Mouse (Mus musculus) kidney, embryonic 14.5 days (tissue): ENCODE measurements around the gene Pef1. TPM values are rescaled to one million over a fixed set of nuclear protein-coding genes. Genes with fewer than 3 reads are reported as not detected.

ENCODE experiments used
- ATAC-seq: fragments of 200-750 bp; cut with Nextera tagmentation; 2 replicates; pipeline ENCODE4 v1.8.0; 2017; ENCODE audit warnings: moderate number of reproducible peaks, mild to moderate bottlenecking, moderate TSS enrichment, moderate library complexity; ENCODE audit not compliant: low FRiP score, low TSS enrichment
- H3K27ac ChIP-seq: fragments of 300-500 bp; sonication (generic); 2 replicates; pipeline ENCODE4 v1.5.1; 2014; ENCODE audit warnings: low read depth, mild to moderate bottlenecking, low read length, moderate library complexity, mixed read lengths
- H3K27me3 ChIP-seq: fragments of 300-500 bp; sonication (generic); 2 replicates; pipeline ENCODE4 v1.6.1; 2014; ENCODE audit warnings: mild to moderate bottlenecking, low read length; ENCODE audit not compliant: control insufficient read depth, insufficient read depth
- H3K36me3 ChIP-seq: fragments of 300-500 bp; sonication (generic); 2 replicates; pipeline ENCODE4 v1.6.1; 2014; ENCODE audit warnings: low read length, mixed read lengths; ENCODE audit not compliant: control insufficient read depth, insufficient read depth
- H3K4me1 ChIP-seq: fragments of 300-500 bp; sonication (generic); 2 replicates; pipeline ENCODE4 v1.6.1; 2014; ENCODE audit warnings: low read length, mixed read lengths; ENCODE audit not compliant: control insufficient read depth, insufficient read depth
- H3K4me2 ChIP-seq: fragments of 300-500 bp; sonication (generic); replicated peaks from 2 replicates; pipeline ENCODE4 v1.6.1; 2014; ENCODE audit warnings: low read depth, mild to moderate bottlenecking, low read length
- H3K4me3 ChIP-seq: fragments of 300-500 bp; sonication (generic); 2 replicates; pipeline ENCODE4 v1.5.1; 2014; ENCODE audit warnings: mild to moderate bottlenecking, low read length
- H3K9ac ChIP-seq: fragments of 300-500 bp; sonication (generic); 2 replicates; pipeline ENCODE4 v1.6.1; 2014; ENCODE audit warnings: low read depth, mild to moderate bottlenecking, low read length, moderate library complexity
- H3K9me3 ChIP-seq: fragments of 300-500 bp; sonication (generic); 2 replicates; pipeline ENCODE4 v1.6.1; 2016; ENCODE audit warnings: low read length; ENCODE audit not compliant: control insufficient read depth
- WGBS: fragments of 180-500 bp; shearing (Covaris S2); extraction: QIAGEN DNeasy Blood & Tissue Kit; methylation state at CpG from one replicate; pipeline ENCODE4 v1.1.7; 2014; 5-methylcytosine and 5-hydroxymethylcytosine counted together
- polyA plus RNA-seq: library from polyadenylated mRNA; unstranded; fragments of >200 nt; fragmentation: Nextera tagmentation; extraction: Ambion mirVana; gene quantifications from 2 replicates; pipeline ENCODE4 v1.2.1, GENCODE M21; 2014

Pef1 gene
- polyA plus RNA-seq, 1 experiment from 2014 or later = 85.9 TPM

DNA sequence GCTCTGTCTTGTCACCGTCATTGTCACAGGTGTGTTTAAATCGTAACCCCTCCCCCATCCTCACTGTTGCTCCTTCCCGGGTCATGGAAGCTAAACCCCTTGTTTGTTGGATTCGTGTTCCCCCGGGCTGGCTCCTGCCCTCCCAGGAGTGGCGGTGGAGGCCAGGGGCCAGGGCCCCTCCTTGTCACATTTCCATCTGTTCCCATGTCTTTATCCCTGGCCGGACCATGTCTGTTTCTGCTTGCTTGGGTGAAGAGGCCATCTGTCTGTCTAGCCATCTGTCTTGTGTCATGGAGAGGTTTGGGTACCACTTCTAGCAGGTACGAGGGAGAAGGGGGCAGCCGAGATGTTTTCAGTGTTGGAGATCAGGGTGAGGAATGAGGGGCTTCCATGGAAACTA, 20.1 kb upstream of the Pef1 start:
- Histone ChIP-seq H3K27me3 (peaks cover 3% of the 10 kb centered on the region; the same call in 1 of the 2 replicates), H3K9me3 (no peaks in the 10 kb centered on the region), H3K36me3 (no peaks in the 10 kb centered on the region), H3K4me3 (no peak overlapping the region), H3K4me2 (no peak overlapping the region), H3K27ac (no peak overlapping the region), H3K9ac (no peak overlapping the region), H3K4me1 (peaks cover 8% of the 10 kb centered on the region; the same call in 1 of the 2 replicates)
- 40% methylated on average over 9 of the region's 9 CpGs for WGBS
- ATAC-seq = no peak

DNA sequence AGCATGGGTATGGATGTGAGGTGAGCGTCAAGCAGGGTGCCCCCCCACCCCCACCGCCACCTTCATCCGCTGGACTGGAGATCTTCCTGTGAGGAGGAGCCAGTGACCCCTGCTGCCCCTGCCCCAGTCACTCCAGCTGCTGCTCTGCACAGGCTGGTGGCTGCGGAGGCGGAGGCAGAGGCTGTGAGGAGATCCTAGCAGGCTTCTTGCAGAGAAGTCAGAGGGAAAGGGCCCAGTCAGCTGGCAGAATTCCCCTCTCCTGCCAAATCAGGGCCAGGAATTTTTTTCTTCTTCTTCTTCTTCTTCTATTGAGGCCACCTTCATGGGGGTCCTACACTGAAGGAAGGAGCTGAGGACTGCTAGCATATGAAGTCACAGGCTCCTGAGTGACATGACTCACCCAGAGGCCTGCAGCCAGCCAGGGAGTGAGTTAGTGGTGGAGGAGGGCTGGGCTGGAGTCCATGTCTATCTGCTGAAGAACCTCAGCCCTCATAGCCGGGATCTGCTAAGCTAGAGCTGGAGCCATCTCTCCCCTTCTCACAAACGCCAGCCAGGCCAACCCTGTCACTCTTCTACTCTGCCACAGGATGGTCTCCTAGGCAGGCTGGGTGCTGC, 17.9 kb upstream of the Pef1 start:
- Histone ChIP-seq H3K4me3 (no peak overlapping the region), H3K4me2 (no peak overlapping the region), H3K9ac (no peak overlapping the region), H3K27ac (no peak overlapping the region), H3K9me3 (no peaks in the 10 kb centered on the region), H3K27me3 (no peaks in the 10 kb centered on the region; the same call in 1 of the 2 replicates), H3K36me3 (no peaks in the 10 kb centered on the region), H3K4me1 (peaks cover 8% of the 10 kb centered on the region; the same call in 1 of the 2 replicates)
- peak; percentile 21; the same call in 1 of the 2 replicates for ATAC-seq
- 35% methylated on average over 7 of the region's 7 CpGs for WGBS

DNA sequence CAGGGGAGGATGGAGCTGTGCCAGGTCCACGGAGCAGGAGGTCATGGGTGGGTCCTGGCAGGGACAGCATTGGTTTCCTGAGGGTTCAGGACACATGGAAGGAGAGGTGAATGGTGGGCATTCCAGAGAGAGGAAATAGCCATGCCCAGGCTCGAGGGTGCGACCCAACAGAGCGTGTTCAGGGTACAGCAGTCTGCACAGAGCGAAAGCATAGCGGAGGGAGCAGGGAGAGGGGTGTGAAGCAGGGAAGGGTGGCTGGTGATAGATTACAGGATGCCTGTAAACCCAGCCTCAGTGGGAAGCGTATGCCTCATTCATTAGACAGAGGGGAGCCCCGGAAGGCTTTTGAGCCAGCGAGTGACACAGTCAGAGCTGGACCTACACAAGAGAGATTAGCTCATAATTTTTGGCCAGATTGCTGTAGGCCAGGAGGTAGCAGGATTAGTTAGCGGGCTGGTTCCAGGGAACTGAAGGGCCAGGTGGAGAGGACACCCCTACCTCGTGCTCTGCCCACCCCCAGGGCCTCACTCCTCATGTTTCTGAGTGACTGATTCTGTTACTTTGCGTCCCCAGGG, 17.0 kb upstream of the Pef1 start:
- Histone ChIP-seq H3K27me3 (no peaks in the 10 kb centered on the region; the same call in 1 of the 2 replicates), H3K4me3 (no peak overlapping the region), H3K9ac (no peak overlapping the region), H3K27ac (no peak overlapping the region), H3K36me3 (no peaks in the 10 kb centered on the region), H3K4me1 (peaks cover 8% of the 10 kb centered on the region; the same call in 1 of the 2 replicates), H3K9me3 (no peaks in the 10 kb centered on the region), H3K4me2 (no peak overlapping the region)
- WGBS = 67% methylated on average over 12 of the region's 12 CpGs
- no peak for ATAC-seq

DNA sequence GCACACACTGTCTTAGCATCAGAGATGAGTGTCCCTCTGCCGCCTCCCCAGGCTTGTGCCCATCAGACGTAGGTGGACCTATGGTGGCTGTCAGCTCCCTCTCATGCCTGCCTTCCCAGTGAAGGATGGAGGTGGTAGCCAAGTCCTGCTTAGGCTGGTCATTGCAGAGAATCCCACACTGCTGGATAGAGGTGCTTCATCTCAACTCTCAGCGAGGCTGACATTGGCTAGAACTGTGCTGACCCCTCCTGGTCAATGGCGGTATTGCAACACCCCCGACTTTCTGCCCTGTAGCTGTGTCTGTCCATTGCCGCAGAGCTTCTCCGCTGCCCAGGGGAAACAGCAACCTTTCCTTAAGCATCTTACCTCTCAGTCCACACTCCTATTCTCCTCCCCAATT, 15.1 kb upstream of the Pef1 start:
- Histone ChIP-seq H3K9me3 (no peaks in the 10 kb centered on the region), H3K36me3 (no peaks in the 10 kb centered on the region), H3K4me3 (no peak overlapping the region), H3K27ac (no peak overlapping the region), H3K27me3 (no peaks in the 10 kb centered on the region; the same call in 1 of the 2 replicates), H3K4me2 (no peak overlapping the region), H3K4me1 (peaks cover 8% of the 10 kb centered on the region; the same call in 1 of the 2 replicates), H3K9ac (no peak overlapping the region)
- peak; percentile 59 for ATAC-seq
- 14% methylated on average over 7 of the region's 7 CpGs for WGBS

DNA sequence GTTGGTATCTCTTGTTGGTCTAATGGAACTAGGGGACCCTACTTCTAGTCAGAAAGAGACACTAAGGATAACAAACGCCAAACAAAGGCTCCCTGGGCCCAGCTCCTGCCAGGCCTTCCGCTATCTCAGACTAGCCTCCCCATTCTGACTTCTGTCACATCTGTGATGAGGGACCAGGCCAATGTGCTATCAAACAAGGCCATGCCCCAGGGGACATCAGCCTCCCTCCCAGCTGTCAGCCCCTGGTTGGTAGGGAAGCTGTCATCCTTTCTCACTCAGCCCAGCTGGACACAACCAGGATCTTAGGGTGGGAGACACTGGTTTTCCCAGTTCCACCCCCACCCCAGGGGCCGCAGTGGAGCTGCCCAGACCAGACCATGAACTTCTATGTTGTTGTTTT, 7.2 kb upstream of the Pef1 start:
- Histone ChIP-seq H3K36me3 (no peaks in the 10 kb centered on the region), H3K4me3 (no peak overlapping the region), H3K4me2 (no peak overlapping the region), H3K9me3 (no peaks in the 10 kb centered on the region), H3K4me1 (no peaks in the 10 kb centered on the region), H3K27ac (no peak overlapping the region), H3K27me3 (no peaks in the 10 kb centered on the region; the same call in 1 of the 2 replicates), H3K9ac (no peak overlapping the region)
- 69% methylated on average over 3 of the region's 3 CpGs for WGBS
- ATAC-seq = no peak

DNA sequence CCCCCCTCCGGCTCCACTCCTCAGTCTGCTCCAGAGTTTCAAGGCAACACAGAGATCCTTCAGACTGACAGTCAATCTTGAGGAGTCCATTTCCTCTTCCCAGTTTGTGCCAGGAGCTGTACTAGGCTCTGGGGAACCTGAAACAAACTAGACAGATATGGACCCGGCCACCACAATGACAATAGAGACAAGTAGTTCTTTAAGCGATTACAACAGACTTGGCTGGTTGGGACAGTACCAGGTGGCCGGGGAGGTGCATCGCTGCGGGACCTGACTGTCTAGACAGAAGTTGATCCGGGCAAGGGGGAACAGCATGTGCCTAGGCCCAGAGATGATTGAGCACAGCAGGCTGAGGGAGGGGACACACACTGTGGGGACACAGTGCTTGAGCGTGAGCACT, 1.2 kb upstream of the Pef1 start:
- H3K4me2 ChIP-seq = no peak overlapping the region
- 0 out of 2 replicates have a peak, but pooled peaks cover 2% of the 10 kb centered on the region for H3K9me3 ChIP-seq
- 0 out of 2 replicates have a peak, but pooled peaks have one; percentile 28 for ATAC-seq
- H3K9ac ChIP-seq = no peak overlapping the region
- H3K4me1 ChIP-seq = 0 out of 2 replicates have a peak, but pooled peaks cover 3% of the 10 kb centered on the region
- no peaks in the 10 kb centered on the region; the same call in 1 of the 2 replicates for H3K27me3 ChIP-seq
- 54% methylated on average over 8 of the region's 8 CpGs for WGBS
- H3K4me3 ChIP-seq = no peak overlapping the region
- H3K27ac ChIP-seq = no peak overlapping the region
- H3K36me3 ChIP-seq = no peaks in the 10 kb centered on the region

DNA sequence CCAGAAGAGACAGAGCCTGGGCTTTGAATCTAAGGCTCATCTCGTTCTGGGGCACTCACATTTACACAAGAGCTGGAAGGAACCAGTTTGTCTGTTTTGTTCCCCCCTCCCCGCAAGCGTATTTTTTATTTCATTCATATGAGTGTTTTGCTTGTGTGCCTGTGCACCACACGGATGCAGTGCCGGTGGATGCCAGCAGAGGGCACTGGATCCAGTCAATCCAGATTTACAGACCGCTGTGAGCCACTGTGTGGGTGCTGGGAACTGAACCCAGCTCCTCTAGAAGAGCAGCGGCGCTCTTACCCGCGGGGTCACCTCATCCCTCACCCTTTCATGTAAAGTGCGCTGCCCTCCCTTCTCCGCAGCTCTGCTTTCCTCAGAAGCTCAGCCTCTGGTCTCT, 1.3 kb downstream of the Pef1 start:
- Histone ChIP-seq H3K4me2 (no peak overlapping the region), H3K27me3 (no peaks in the 10 kb centered on the region), H3K36me3 (no peaks in the 10 kb centered on the region), H3K9ac (no peak overlapping the region), H3K9me3 (0 out of 2 replicates have a peak, but pooled peaks cover 2% of the 10 kb centered on the region), H3K27ac (no peak overlapping the region), H3K4me3 (no peak overlapping the region), H3K4me1 (peaks cover 5% of the 10 kb centered on the region; the same call in 1 of the 2 replicates)
- no peak for ATAC-seq
- WGBS = 80% methylated on average over 12 of the region's 12 CpGs

DNA sequence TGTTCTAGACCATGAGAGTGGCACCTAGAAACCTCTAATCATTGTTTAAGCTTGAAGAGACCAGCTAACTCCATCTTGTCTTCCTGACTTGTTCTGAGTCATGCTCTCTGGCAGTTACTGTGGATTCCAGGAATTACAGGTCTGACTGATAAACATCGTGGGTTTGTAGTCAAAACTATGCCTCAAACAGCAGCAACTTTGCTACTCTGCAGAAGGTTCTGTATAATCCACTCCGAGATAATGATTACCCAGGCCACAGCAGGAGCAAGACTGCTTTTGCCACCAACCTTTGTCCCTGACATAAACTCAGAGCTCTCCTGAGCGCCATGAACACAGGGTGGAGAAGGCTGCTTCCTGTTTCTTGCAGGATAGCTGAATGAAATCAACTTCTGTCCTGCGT, 2.2 kb downstream of the Pef1 start:
- Histone ChIP-seq H3K36me3 (no peaks in the 10 kb centered on the region), H3K9me3 (0 out of 2 replicates have a peak, but pooled peaks cover 2% of the 10 kb centered on the region), H3K27me3 (no peaks in the 10 kb centered on the region), H3K4me1 (peaks cover 9% of the 10 kb centered on the region; the same call in 1 of the 2 replicates), H3K4me3 (no peak overlapping the region), H3K27ac (no peak overlapping the region), H3K9ac (no peak overlapping the region), H3K4me2 (no peak overlapping the region)
- ATAC-seq = no peak
- 71% methylated on average over 4 of the region's 4 CpGs for WGBS

DNA sequence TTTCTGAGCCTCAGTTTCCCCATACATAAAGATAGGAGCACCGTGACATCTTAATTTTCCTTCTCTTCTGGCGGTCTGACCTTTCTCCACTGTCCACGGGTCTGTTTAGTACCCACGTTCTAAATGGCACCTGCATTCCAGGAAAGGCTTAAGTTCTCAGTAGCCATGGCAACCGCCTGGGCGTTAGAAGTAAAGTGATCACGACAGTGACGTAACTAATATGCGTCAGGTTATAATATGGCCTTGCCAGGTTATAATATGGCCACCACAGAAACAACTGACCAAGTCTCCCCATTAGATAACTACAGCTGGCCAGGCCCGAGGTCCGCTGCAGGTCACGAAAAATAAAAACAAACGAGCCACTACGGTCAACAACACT, 4.7 kb downstream of the Pef1 start:
- no peak overlapping the region for H3K27ac ChIP-seq
- peaks cover 9% of the 10 kb centered on the region; the same call in 1 of the 2 replicates for H3K4me1 ChIP-seq
- 11% methylated on average over 14 of the region's 14 CpGs for WGBS
- peak overlapping the region; percentile 57 for H3K4me2 ChIP-seq
- 0 out of 2 replicates have a peak, but pooled peaks cover 2% of the 10 kb centered on the region for H3K9me3 ChIP-seq
- ATAC-seq = no peak; the same call in 1 of the 2 replicates
- H3K4me3 ChIP-seq = peak overlapping the region; percentile 70
- no peaks in the 10 kb centered on the region for H3K27me3 ChIP-seq
- H3K36me3 ChIP-seq = no peaks in the 10 kb centered on the region
- peak overlapping the region; percentile 63 for H3K9ac ChIP-seq
